Mouse (Mus musculus): ENCODE measurements around the gene Actr3b. TPM values are rescaled to one million over a fixed set of nuclear protein-coding genes. Genes with fewer than 3 reads are reported as not detected.
A peak's percentile ranks its signal among the peaks of the same experiment; 100 is the strongest.

Actr3b gene
- polyA plus RNA-seq, 1 experiment from 2014 or later: 31.6 TPM

DNA sequence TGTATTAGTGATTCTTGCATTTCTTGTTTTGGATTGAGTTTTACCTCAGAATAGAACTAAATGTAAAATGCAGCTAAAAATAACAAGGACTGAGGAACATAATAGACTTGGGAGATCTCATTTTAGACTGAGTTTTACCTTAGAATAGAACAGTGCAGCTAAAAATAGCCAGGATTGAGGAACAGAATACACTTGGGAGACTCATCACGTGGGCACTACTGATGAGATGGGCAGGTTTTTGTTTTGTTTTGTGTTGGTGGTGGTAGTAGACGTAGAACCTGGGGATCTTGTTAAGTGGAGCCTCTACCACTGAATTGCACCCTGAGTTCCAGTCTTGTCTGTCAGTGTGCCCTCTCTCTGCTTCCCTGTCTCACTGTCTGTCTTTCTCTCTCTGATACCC is 2.1 kb downstream of the Actr3b start:
- Histone ChIP-seq H3K27me3 (ENCODE audit: control insufficient read depth, insufficient read depth, low read length) (0 out of 2 replicates have a peak, but pooled peaks cover 2% of the 10 kb centered on the region), H3K4me1 (ENCODE audit: control insufficient read depth, insufficient read depth, low read length) (peaks cover 22% of the 10 kb centered on the region), H3K4me2 (ENCODE audit: low read depth, low read length) (peak overlapping the region; percentile 49), H3K27ac (ENCODE audit: low read length) (peak overlapping the region; percentile 74), H3K36me3 (ENCODE audit: control insufficient read depth, insufficient read depth) (no peaks in the 10 kb centered on the region), H3K9ac (ENCODE audit: low read length) (no peak overlapping the region), H3K9me3 (replicated peaks; ENCODE audit: control insufficient read depth, low read length) (no peaks in the 10 kb centered on the region), H3K4me3 (ENCODE audit: low read length) (no peak overlapping the region; the same call in 1 of the 2 replicates)
- 36% methylated on average over 2 of the region's 2 CpGs for WGBS
- no peak for ATAC-seq (replicated peaks; ENCODE audit: extremely low read depth, insufficient read depth, low FRiP score)

- WGBS: 60% methylated on average over 17 of the region's 17 CpGs
- Histone ChIP-seq H3K36me3 (ENCODE audit: control insufficient read depth, insufficient read depth) (no peaks in the 10 kb centered on the region), H3K4me1 (ENCODE audit: control insufficient read depth, insufficient read depth, low read length) (peaks cover 1% of the 10 kb centered on the region; the same call in 1 of the 2 replicates), H3K4me2 (ENCODE audit: low read depth, low read length) (peak overlapping the region; percentile 44), H3K9me3 (replicated peaks; ENCODE audit: control insufficient read depth, low read length) (peaks cover 7% of the 10 kb centered on the region), H3K27ac (ENCODE audit: low read length) (no peak overlapping the region; the same call in 1 of the 2 replicates), H3K9ac (ENCODE audit: low read length) (no peak overlapping the region), H3K27me3 (ENCODE audit: control insufficient read depth, insufficient read depth, low read length) (no peaks in the 10 kb centered on the region), H3K4me3 (ENCODE audit: low read length) (peak overlapping the region; percentile 30)
- no peak for ATAC-seq (replicated peaks; ENCODE audit: extremely low read depth, insufficient read depth, low FRiP score)
Observed at GRCm38 (mm10) chr5:25769006-25769405, 9.2 kb downstream of the Actr3b start.

- H3K9ac ChIP-seq (ENCODE audit: low read length): no peak overlapping the region
- no peak overlapping the region; the same call in 1 of the 2 replicates for H3K27ac ChIP-seq (ENCODE audit: low read length)
- no peak for ATAC-seq (replicated peaks; ENCODE audit: extremely low read depth, insufficient read depth, low FRiP score)
- 43% methylated on average over 2 of the region's 2 CpGs for WGBS
- H3K36me3 ChIP-seq (ENCODE audit: control insufficient read depth, insufficient read depth): no peaks in the 10 kb centered on the region
- H3K27me3 ChIP-seq (ENCODE audit: control insufficient read depth, insufficient read depth, low read length): no peaks in the 10 kb centered on the region
- H3K9me3 ChIP-seq (replicated peaks; ENCODE audit: control insufficient read depth, low read length): peaks cover 7% of the 10 kb centered on the region
- peaks cover 5% of the 10 kb centered on the region for H3K4me1 ChIP-seq (ENCODE audit: control insufficient read depth, insufficient read depth, low read length)
- peak overlapping the region; percentile 30; the same call in 1 of the 2 replicates for H3K4me3 ChIP-seq (ENCODE audit: low read length)
- no peak overlapping the region for H3K4me2 ChIP-seq (ENCODE audit: low read depth, low read length)
Observed at GRCm38 (mm10) chr5:25769406-25769805, 9.6 kb downstream of the Actr3b start.

GRCm38 (mm10) chr5:25772456-25772855 is 12.7 kb downstream of the Actr3b start:
- Histone ChIP-seq H3K9me3 (replicated peaks; ENCODE audit: control insufficient read depth, low read length) (peaks cover 7% of the 10 kb centered on the region), H3K27ac (ENCODE audit: low read length) (no peak overlapping the region), H3K9ac (ENCODE audit: low read length) (no peak overlapping the region), H3K4me1 (ENCODE audit: control insufficient read depth, insufficient read depth, low read length) (peaks cover 8% of the 10 kb centered on the region), H3K36me3 (ENCODE audit: control insufficient read depth, insufficient read depth) (no peaks in the 10 kb centered on the region), H3K27me3 (ENCODE audit: control insufficient read depth, insufficient read depth, low read length) (no peaks in the 10 kb centered on the region), H3K4me2 (ENCODE audit: low read depth, low read length) (no peak overlapping the region), H3K4me3 (ENCODE audit: low read length) (no peak overlapping the region)
- ATAC-seq (replicated peaks; ENCODE audit: extremely low read depth, insufficient read depth, low FRiP score): no peak
- WGBS: 91% methylated on average over 9 of the region's 9 CpGs

DNA sequence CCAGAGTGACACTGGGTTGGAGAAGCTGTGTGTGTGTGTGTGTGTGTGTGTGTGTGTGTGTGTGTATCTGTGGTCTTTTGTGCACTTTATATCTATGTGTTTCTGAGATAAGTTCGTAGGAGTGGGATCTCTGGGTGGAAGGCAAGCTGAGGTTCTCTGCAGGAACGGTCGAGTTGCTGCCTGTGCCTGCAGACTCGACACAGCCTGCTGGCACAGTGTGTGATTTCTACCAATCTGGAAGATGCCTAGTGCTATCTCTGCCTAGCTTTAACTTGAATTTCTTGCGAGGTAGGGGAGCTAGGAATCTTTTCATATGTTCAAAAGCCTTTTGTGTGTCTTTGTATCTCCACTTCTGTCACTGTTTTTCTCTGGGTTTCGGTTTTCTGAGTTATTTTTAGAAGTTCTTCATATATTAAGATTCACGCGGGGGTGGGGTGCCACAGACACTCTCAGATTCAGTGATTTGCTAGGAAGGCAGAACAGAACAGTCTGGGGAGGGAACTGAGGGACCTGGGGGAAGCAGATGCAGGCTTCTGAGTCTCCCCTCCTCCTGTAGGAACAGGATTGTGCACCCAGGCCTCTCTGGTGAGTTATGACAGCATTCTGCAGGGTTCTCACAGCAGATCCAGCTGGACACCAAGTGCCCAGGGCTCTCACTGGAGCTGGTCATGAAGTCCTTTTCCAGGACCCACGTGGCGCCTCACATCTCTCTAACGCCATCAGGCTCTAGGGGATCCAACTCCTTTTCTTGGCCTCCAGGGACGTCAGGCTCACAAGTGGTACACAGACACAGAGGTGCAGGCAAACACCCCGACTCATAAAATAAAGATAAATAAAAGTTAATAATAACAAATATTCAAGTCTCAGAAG is 14.4 kb downstream of the Actr3b start:
- H3K27ac ChIP-seq (ENCODE audit: low read length): peak overlapping the region; percentile 17; the same call in 1 of the 2 replicates
- no peaks in the 10 kb centered on the region for H3K27me3 ChIP-seq (ENCODE audit: control insufficient read depth, insufficient read depth, low read length)
- WGBS: 38% methylated on average over 13 of the region's 13 CpGs
- peaks cover 8% of the 10 kb centered on the region for H3K4me1 ChIP-seq (ENCODE audit: control insufficient read depth, insufficient read depth, low read length)
- no peaks in the 10 kb centered on the region for H3K36me3 ChIP-seq (ENCODE audit: control insufficient read depth, insufficient read depth)
- H3K9me3 ChIP-seq (replicated peaks; ENCODE audit: control insufficient read depth, low read length): peaks cover 7% of the 10 kb centered on the region
- H3K4me3 ChIP-seq (ENCODE audit: low read length): no peak overlapping the region
- ATAC-seq (replicated peaks; ENCODE audit: extremely low read depth, insufficient read depth, low FRiP score): no peak
- peak overlapping the region; percentile 38 for H3K4me2 ChIP-seq (ENCODE audit: low read depth, low read length)
- peak overlapping the region; percentile 52; the same call in 1 of the 2 replicates for H3K9ac ChIP-seq (ENCODE audit: low read length)

DNA sequence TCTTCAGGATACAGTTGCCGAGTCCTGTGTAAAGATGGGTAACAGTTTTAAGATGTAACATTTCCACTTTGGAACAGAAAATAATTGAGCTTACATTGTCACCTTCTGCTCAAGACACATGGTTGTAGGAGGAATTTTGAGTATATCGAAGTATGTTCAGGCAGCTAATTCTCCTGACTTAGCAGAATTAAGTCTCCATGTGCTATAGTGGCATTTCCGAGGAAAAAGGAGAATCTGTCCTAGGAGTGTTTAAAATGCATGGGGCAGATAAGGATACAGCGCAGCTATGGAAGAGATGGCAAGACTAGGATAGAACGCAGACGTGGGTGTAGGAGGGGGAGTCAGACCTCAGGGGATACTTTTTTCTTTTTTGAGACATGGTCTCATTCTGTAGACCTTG is 31.8 kb downstream of the Actr3b start:
- Histone ChIP-seq H3K4me1 (ENCODE audit: control insufficient read depth, insufficient read depth, low read length) (peaks cover 9% of the 10 kb centered on the region), H3K4me2 (ENCODE audit: low read depth, low read length) (no peak overlapping the region; the same call in 1 of the 2 replicates), H3K4me3 (ENCODE audit: low read length) (no peak overlapping the region), H3K27ac (ENCODE audit: low read length) (0 out of 2 replicates have a peak overlapping the region, but pooled peaks have one; percentile 1), H3K9ac (ENCODE audit: low read length) (no peak overlapping the region), H3K27me3 (ENCODE audit: control insufficient read depth, insufficient read depth, low read length) (no peaks in the 10 kb centered on the region), H3K36me3 (ENCODE audit: control insufficient read depth, insufficient read depth) (no peaks in the 10 kb centered on the region), H3K9me3 (replicated peaks; ENCODE audit: control insufficient read depth, low read length) (no peaks in the 10 kb centered on the region)
- no peak for ATAC-seq (replicated peaks; ENCODE audit: extremely low read depth, insufficient read depth, low FRiP score)
- WGBS: 67% methylated on average over 6 of the region's 6 CpGs

GRCm38 (mm10) chr5:25797776-25798175 is 38.0 kb downstream of the Actr3b start:
- no peaks in the 10 kb centered on the region for H3K27me3 ChIP-seq (ENCODE audit: control insufficient read depth, insufficient read depth, low read length)

DNA sequence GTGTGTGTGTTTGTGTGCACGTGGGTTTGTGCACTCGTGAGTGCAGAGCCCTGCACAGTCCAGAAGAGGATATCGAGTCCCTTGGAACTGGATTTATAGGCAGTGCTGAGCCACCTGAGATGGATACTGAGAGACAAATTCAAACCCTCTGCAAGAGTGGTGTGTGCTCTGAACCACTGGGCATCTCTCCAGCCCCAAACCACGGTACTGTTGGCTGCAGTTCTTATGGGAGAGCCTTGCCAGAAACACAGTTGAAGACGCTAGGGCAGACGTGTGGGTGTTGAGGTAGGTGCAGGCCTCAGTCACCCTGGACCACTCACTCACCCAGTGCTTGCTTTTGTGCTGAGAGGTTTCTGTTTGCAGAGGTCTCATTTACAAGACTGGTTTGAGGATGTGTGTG is 41.1 kb downstream of the Actr3b start:
- 54% methylated on average over 6 of the region's 6 CpGs for WGBS
- 0 out of 2 replicates have a peak, but pooled peaks cover 8% of the 10 kb centered on the region for H3K4me1 ChIP-seq (ENCODE audit: control insufficient read depth, insufficient read depth, low read length)
- no peak overlapping the region for H3K4me3 ChIP-seq (ENCODE audit: low read length)
- no peak for ATAC-seq (replicated peaks; ENCODE audit: extremely low read depth, insufficient read depth, low FRiP score)
- H3K27me3 ChIP-seq (ENCODE audit: control insufficient read depth, insufficient read depth, low read length): no peaks in the 10 kb centered on the region
- no peak overlapping the region for H3K4me2 ChIP-seq (ENCODE audit: low read depth, low read length)
- no peaks in the 10 kb centered on the region for H3K36me3 ChIP-seq (ENCODE audit: control insufficient read depth, insufficient read depth)
- no peak overlapping the region for H3K27ac ChIP-seq (ENCODE audit: low read length)
- H3K9me3 ChIP-seq (replicated peaks; ENCODE audit: control insufficient read depth, low read length): no peaks in the 10 kb centered on the region
- H3K9ac ChIP-seq (ENCODE audit: low read length): no peak overlapping the region

More at GRCm38 (mm10) chr5:25797776-25798175, 38.0 kb downstream of the Actr3b start:
- Histone ChIP-seq H3K36me3 (ENCODE audit: control insufficient read depth, insufficient read depth) (no peaks in the 10 kb centered on the region), H3K4me3 (ENCODE audit: low read length) (no peak overlapping the region), H3K9me3 (replicated peaks; ENCODE audit: control insufficient read depth, low read length) (no peaks in the 10 kb centered on the region), H3K9ac (ENCODE audit: low read length) (no peak overlapping the region), H3K4me1 (ENCODE audit: control insufficient read depth, insufficient read depth, low read length) (0 out of 2 replicates have a peak, but pooled peaks cover 8% of the 10 kb centered on the region), H3K4me2 (ENCODE audit: low read depth, low read length) (no peak overlapping the region), H3K27ac (ENCODE audit: low read length) (no peak overlapping the region)
- no peak for ATAC-seq (replicated peaks; ENCODE audit: extremely low read depth, insufficient read depth, low FRiP score)
- 78% methylated on average over 11 of the region's 11 CpGs for WGBS

DNA sequence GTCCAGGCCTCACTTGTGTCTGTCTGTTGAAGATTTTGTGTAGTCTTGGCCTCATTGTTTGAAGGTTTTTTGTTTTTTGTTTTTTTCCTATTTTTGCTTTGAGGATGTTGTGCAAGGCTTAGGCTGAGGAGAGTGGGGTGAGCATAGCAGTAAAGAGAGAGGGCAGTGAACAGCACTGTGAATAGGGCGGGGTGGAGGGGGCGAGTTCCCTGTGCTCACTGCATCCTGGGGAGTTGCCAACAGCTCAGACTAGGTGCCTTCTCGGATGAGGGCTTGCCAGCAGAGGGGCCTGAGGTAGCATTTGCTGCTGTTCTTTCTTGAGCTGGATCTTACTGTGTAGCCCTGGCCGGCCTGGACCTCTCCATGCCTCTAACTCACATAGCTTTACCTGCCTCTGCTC is 41.9 kb downstream of the Actr3b start:
- Histone ChIP-seq H3K4me1 (ENCODE audit: control insufficient read depth, insufficient read depth, low read length) (0 out of 2 replicates have a peak, but pooled peaks cover 8% of the 10 kb centered on the region), H3K9me3 (replicated peaks; ENCODE audit: control insufficient read depth, low read length) (no peaks in the 10 kb centered on the region), H3K4me3 (ENCODE audit: low read length) (no peak overlapping the region), H3K9ac (ENCODE audit: low read length) (no peak overlapping the region), H3K27ac (ENCODE audit: low read length) (no peak overlapping the region), H3K4me2 (ENCODE audit: low read depth, low read length) (no peak overlapping the region), H3K36me3 (ENCODE audit: control insufficient read depth, insufficient read depth) (no peaks in the 10 kb centered on the region), H3K27me3 (ENCODE audit: control insufficient read depth, insufficient read depth, low read length) (no peaks in the 10 kb centered on the region)
- WGBS: 55% methylated on average over 4 of the region's 4 CpGs
- 0 out of 2 replicates have a peak, but pooled peaks have one; percentile 41 for ATAC-seq (replicated peaks; ENCODE audit: extremely low read depth, insufficient read depth, low FRiP score)
